Mouse (Mus musculus): ENCODE data around the gene Fnip1. TPM values are rescaled to one million over a fixed set of nuclear protein-coding genes. Genes with fewer than 3 reads are reported as not detected.
"Not testable (repeated sequence)": the region's sequence is repeated elsewhere in the genome, so short reads cannot be mapped to it uniquely, and the experiment has no call there.

Gene Fnip1
- polyA plus RNA-seq, 1 experiment from 2014 or later = 8.9 TPM

- H3K4me2 ChIP-seq = no peak overlapping the region
- no peaks in the 10 kb centered on the region for H3K9me3 ChIP-seq
- no peaks in the 10 kb centered on the region for H3K27me3 ChIP-seq
- no peaks in the 10 kb centered on the region for H3K4me1 ChIP-seq (replicated peaks)
- H3K36me3 ChIP-seq = no peaks in the 10 kb centered on the region
- H3K27ac ChIP-seq (replicated peaks) = no peak overlapping the region
- no peak overlapping the region for H3K4me3 ChIP-seq
- no peak for ATAC-seq (ENCODE audit: low FRiP score, low read depth)
- 85% methylated on average over 12 of the region's 12 CpGs for WGBS
- H3K9ac ChIP-seq = no peak overlapping the region
Observed at GRCm38 (mm10) chr11:54427695-54428352, 10.2 kb upstream of the Fnip1 start.

GRCm38 (mm10) chr11:54429224-54429623 is 8.8 kb upstream of the Fnip1 start:
- ATAC-seq (ENCODE audit: low FRiP score, low read depth) = no peak
- Histone ChIP-seq H3K4me2 (no peak overlapping the region), H3K9ac (no peak overlapping the region), H3K36me3 (no peaks in the 10 kb centered on the region), H3K27ac (replicated peaks) (no peak overlapping the region), H3K27me3 (no peaks in the 10 kb centered on the region), H3K9me3 (no peaks in the 10 kb centered on the region), H3K4me3 (no peak overlapping the region), H3K4me1 (replicated peaks) (no peaks in the 10 kb centered on the region)
- 76% methylated on average over 2 of the region's 2 CpGs for WGBS

DNA sequence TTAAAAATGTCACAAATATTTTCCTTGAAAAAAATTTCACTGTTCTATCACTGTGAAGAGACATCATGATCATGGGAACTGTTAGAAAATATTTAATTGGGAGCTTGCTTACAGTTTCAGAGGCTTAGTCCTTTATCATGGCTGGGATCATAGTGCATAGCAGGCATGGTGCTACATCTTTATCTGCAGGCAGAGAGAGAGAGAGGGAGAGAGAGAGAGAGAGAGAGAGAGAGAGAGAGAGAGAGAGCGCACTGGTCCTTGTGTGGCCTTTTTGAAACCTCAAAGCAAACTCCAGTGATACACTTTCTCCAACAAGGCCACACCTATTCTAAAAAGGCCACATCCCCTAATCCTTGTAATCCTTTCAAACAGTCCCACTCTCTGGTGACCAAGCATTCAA is 2.2 kb upstream of the Fnip1 start:
- no peak overlapping the region for H3K27ac ChIP-seq (replicated peaks)
- no peaks in the 10 kb centered on the region for H3K36me3 ChIP-seq
- WGBS = 100% methylated on average over 1 of the region's 1 CpGs
- no peak overlapping the region for H3K4me3 ChIP-seq
- peaks cover 22% of the 10 kb centered on the region for H3K4me1 ChIP-seq (replicated peaks)
- no peaks in the 10 kb centered on the region for H3K9me3 ChIP-seq
- ATAC-seq (ENCODE audit: low FRiP score, low read depth) = no peak
- no peak overlapping the region for H3K4me2 ChIP-seq
- no peak overlapping the region for H3K9ac ChIP-seq
- H3K27me3 ChIP-seq = no peaks in the 10 kb centered on the region

DNA sequence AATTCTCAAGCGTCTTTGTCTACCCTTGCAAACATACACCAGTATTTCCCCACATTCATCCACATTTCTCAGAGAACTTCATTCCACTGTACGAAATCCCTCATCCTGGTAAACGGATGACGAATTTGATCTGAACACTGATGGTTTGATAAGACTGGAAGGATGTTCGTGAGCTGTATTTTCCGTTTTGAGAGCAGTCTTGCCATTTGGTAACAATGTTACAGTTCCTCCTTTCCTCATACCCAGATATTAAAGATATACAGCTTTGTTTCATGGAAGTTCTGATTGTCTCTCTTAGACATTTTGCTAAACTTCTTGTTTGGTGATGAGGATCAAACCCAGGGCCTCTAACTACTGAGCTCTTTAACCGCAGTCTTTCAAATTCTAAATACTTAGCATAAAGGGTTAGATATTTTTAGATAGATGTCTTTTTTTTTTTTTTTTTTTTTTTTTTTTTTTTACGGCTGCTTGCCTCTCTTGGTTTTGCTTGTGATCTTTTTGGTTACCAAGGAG is 633 bp upstream of the Fnip1 start:
- ATAC-seq (ENCODE audit: low FRiP score, low read depth) = no peak
- H3K9me3 ChIP-seq = no peaks in the 10 kb centered on the region
- H3K4me2 ChIP-seq = peak overlapping the region; percentile 46
- no peaks in the 10 kb centered on the region for H3K27me3 ChIP-seq
- peak overlapping the region; percentile 92 for H3K4me3 ChIP-seq
- no peaks in the 10 kb centered on the region for H3K36me3 ChIP-seq
- H3K9ac ChIP-seq = peak overlapping the region; percentile 47
- H3K4me1 ChIP-seq (replicated peaks) = peaks cover 25% of the 10 kb centered on the region
- H3K27ac ChIP-seq (replicated peaks) = peak overlapping the region; percentile 76
- WGBS = 63% methylated on average over 8 of the region's 8 CpGs

DNA sequence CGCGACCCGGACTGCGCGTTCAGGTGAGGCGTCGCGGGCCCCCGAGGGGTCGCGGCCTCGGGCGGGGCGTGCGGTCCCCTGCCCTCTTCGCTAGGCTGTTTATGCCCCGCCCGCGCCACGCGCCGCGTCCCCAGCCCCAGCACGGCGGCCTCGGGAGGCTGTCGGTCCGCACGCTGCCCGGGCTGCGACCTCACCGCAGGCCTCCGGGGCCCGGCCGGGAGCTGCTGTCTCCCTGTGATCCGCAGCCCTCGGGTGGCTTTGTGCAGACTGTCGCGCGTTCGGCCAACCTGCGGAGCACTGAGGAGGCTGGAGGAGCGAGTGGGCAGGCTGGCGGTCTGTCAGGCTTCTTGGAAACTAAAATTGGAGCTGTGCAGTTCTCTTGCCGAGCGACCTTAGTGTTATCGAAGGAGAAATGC is 375 bp downstream of the Fnip1 start:
- no peaks in the 10 kb centered on the region for H3K27me3 ChIP-seq
- H3K9ac ChIP-seq = peak overlapping the region; percentile 75
- H3K4me1 ChIP-seq (replicated peaks) = peaks cover 25% of the 10 kb centered on the region
- no peaks in the 10 kb centered on the region for H3K9me3 ChIP-seq
- H3K27ac ChIP-seq (replicated peaks) = peak overlapping the region; percentile 86
- peak overlapping the region; percentile 92 for H3K4me3 ChIP-seq
- peak; percentile 75 for ATAC-seq (ENCODE audit: low FRiP score, low read depth)
- peak overlapping the region; percentile 62 for H3K4me2 ChIP-seq
- H3K36me3 ChIP-seq = no peaks in the 10 kb centered on the region
- under 1% methylated on average over 43 of the region's 47 CpGs for WGBS

- 43% methylated on average over 11 of the region's 11 CpGs for WGBS
- H3K27me3 ChIP-seq = no peaks in the 10 kb centered on the region
- H3K4me1 ChIP-seq (replicated peaks) = peaks cover 25% of the 10 kb centered on the region
- H3K9me3 ChIP-seq = no peaks in the 10 kb centered on the region
- H3K9ac ChIP-seq = peak overlapping the region; percentile 75; the same call in 1 of the 2 replicates
- no peak overlapping the region for H3K27ac ChIP-seq (replicated peaks)
- H3K4me3 ChIP-seq = peak overlapping the region; percentile 92
- no peaks in the 10 kb centered on the region for H3K36me3 ChIP-seq
- peak overlapping the region; percentile 62 for H3K4me2 ChIP-seq
- no peak for ATAC-seq (ENCODE audit: low FRiP score, low read depth)
Observed at GRCm38 (mm10) chr11:54438991-54439690, 1.1 kb downstream of the Fnip1 start.

GRCm38 (mm10) chr11:54439691-54440029 is 1.7 kb downstream of the Fnip1 start:
- WGBS = 65% methylated on average over 3 of the region's 3 CpGs
- Histone ChIP-seq H3K4me1 (replicated peaks) (peaks cover 25% of the 10 kb centered on the region), H3K27ac (replicated peaks) (no peak overlapping the region), H3K4me2 (peak overlapping the region; percentile 62), H3K9me3 (no peaks in the 10 kb centered on the region), H3K27me3 (no peaks in the 10 kb centered on the region), H3K4me3 (peak overlapping the region; percentile 92), H3K36me3 (no peaks in the 10 kb centered on the region), H3K9ac (no peak overlapping the region)
- ATAC-seq (ENCODE audit: low FRiP score, low read depth) = no peak

DNA sequence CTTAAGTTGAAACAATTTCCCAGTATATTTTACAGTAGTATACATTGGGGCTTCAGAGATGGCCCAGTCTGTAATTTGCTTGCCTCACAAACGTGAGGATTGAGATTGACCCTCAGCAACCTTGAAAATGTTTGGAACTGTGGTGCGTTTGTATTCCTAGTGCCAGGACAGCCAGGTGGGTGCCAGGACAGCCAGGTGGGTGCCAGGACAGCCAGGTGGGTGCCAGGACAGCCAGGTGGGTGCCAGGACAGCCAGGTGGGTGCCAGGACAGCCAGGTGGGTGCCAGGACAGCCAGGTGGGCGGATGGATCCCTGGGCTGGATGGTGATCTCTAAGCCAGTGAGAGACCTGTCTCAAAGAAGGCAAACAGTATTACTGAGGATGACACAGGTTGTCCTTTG is 12.8 kb downstream of the Fnip1 start:
- not testable (repeated sequence) for H3K9me3 ChIP-seq; H3K4me1 ChIP-seq (replicated peaks); H3K4me3 ChIP-seq; H3K27ac ChIP-seq (replicated peaks); H3K4me2 ChIP-seq; H3K9ac ChIP-seq; H3K27me3 ChIP-seq; H3K36me3 ChIP-seq; ATAC-seq (ENCODE audit: low FRiP score, low read depth)
- 92% methylated on average over 3 of the region's 3 CpGs for WGBS

GRCm38 (mm10) chr11:54454516-54454915 is 16.5 kb downstream of the Fnip1 start:
- Histone ChIP-seq H3K36me3 (no peaks in the 10 kb centered on the region), H3K4me1 (replicated peaks) (no peaks in the 10 kb centered on the region), H3K9me3 (no peaks in the 10 kb centered on the region), H3K4me2 (no peak overlapping the region), H3K9ac (no peak overlapping the region), H3K4me3 (no peak overlapping the region), H3K27me3 (no peaks in the 10 kb centered on the region), H3K27ac (replicated peaks) (no peak overlapping the region)
- 91% methylated on average over 1 of the region's 1 CpGs for WGBS
- no peak for ATAC-seq (ENCODE audit: low FRiP score, low read depth)

GRCm38 (mm10) chr11:54456875-54457274 is 18.9 kb downstream of the Fnip1 start:
- no peak for ATAC-seq (ENCODE audit: low FRiP score, low read depth)
- Histone ChIP-seq H3K4me3 (no peak overlapping the region), H3K4me2 (no peak overlapping the region), H3K36me3 (no peaks in the 10 kb centered on the region), H3K27ac (replicated peaks) (no peak overlapping the region), H3K9ac (no peak overlapping the region), H3K4me1 (replicated peaks) (no peaks in the 10 kb centered on the region), H3K27me3 (no peaks in the 10 kb centered on the region), H3K9me3 (no peaks in the 10 kb centered on the region)
- 89% methylated on average over 2 of the region's 2 CpGs for WGBS

- Histone ChIP-seq H3K4me2 (no peak overlapping the region), H3K4me1 (replicated peaks) (no peaks in the 10 kb centered on the region), H3K4me3 (no peak overlapping the region), H3K9me3 (no peaks in the 10 kb centered on the region), H3K27ac (replicated peaks) (no peak overlapping the region), H3K36me3 (no peaks in the 10 kb centered on the region), H3K9ac (no peak overlapping the region), H3K27me3 (no peaks in the 10 kb centered on the region)
- WGBS = 89% methylated on average over 1 of the region's 1 CpGs
- no peak for ATAC-seq (ENCODE audit: low FRiP score, low read depth)
Observed at GRCm38 (mm10) chr11:54458168-54458567, 20.2 kb downstream of the Fnip1 start.

- ATAC-seq (ENCODE audit: low FRiP score, low read depth) = no peak
- Histone ChIP-seq H3K4me1 (replicated peaks) (no peaks in the 10 kb centered on the region), H3K27me3 (no peaks in the 10 kb centered on the region), H3K4me2 (no peak overlapping the region), H3K27ac (replicated peaks) (no peak overlapping the region), H3K9me3 (no peaks in the 10 kb centered on the region), H3K36me3 (peaks cover 5% of the 10 kb centered on the region; the same call in 1 of the 2 replicates), H3K9ac (no peak overlapping the region), H3K4me3 (no peak overlapping the region)
- WGBS = 81% methylated on average over 3 of the region's 3 CpGs
Observed at GRCm38 (mm10) chr11:54464557-54465244, 26.7 kb downstream of the Fnip1 start.
